Mouse (Mus musculus): ENCODE measurements around the gene Rab5b. TPM values are rescaled to one million over a fixed set of nuclear protein-coding genes. Genes with fewer than 3 reads are reported as not detected.
"Not testable (repeated sequence)": the region's sequence is repeated elsewhere in the genome, so short reads cannot be mapped to it uniquely, and the experiment has no call there.

Rab5b gene
- total RNA-seq, 1 experiment from 2014 or later = 91.4 TPM

DNA sequence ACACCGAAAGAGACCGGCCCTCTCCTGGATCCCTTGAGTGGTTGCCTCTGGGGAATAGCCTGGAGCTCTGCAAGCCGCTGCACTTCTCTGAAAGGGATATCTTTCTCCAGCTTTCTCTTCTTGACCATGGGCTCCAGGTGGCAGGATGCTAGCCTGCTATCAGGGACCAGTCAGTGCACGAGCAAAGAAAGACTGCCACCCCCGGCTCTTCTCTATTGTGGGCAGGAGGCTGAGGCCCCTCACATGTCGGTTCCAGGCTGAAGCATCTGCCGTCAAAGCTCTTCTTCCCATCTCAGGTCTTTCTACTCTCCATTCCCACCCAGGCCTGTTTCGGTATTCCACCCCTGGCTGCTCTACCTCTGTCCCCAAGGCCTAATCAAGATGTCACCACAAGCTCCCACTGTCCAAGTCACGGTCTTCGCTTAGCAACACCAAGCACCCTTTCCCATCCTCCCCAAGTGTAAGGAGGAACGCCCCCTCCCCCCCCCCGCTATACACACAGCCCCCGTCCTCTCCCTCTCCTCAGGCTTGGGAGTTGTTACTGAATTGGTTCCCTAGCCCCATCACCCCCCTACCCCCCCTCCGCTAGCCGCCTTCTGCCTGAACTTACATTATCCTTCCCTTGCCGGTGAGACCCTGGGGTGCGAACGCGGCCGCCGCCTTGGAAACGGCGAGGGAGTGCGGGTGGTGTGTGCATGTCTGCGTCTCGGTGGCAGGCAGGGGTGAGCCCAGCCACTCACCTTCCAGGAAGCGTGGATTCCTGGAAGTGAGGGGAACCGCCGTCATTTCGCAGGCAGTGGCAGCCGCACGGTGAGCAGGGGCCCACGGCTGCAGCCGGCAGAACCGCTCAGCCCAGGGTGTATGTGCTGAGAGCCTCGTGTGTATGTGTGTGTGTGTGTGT lies 50.7 kb downstream of the Rab5b start, which contains the start of gene Ikzf4:
TSS of gene Ikzf4 (minus strand) at position 881 of the 901 bp plus-strand sequence.
- DNase-seq = peak; percentile 48

DNA sequence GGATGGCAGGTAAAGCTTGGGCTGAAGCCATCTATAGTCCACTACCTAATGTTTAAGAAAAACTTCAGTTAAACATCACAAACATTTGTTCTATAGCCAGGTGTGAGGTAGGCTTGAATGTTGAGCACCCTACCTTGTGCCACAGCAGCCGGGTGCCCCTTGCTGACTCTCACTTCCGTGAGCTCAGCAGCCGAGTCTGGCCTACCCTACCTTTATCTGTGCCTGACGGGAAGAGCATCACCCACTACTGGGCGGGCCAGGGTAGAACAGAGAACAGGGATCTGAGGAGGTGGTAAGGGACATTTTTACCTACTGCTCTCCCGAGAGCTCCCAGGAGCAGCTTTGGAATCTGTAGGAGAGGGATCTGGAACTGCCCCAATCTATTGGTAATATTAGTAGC lies 53.3 kb downstream of the Rab5b start:
- no peak for DNase-seq

- peak; percentile 20 for DNase-seq
Observed at GRCm38 (mm10) chr10:128641871-128642270, 54.2 kb downstream of the Rab5b start.

DNA sequence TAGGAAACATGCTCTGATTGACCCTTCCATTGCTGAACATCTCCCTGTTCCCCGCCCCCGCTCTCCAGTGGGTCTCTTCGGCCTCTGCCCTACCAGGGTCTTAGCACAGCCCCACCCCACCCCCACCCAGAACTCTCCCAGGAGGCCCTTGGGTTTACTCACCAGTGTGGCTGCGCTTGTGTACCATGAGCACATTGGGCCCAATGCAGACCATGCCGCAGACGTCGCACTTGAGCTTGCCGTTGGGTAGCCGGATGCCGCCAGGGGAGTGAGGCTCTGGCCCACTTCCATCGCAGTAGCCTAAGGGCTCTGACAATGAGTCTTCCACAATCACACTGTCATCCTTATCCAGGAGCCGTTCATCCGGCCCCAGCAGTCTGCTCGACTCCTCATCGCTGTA lies 55.2 kb downstream of the Rab5b start:
- DNase-seq = no peak

DNA sequence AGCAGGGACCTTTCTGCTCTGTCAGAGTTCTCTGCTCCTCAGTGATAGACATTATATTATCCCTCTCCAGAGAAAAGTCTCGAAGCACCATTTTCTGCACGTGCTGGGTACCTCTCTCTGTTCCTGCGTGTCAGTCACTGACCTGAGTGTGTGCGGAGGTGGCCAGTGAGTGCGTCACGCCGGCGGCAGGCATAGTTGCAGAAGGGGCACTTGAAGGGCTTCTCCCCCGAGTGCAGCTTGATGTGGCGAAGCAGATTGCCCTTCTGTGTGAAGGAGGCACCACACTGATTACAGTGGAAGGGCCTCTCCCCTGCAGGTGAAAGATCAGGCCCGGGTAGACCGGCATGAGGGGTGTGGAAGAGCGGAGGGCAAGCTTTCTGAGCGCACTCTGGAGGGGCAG lies 56.1 kb downstream of the Rab5b start:
- no peak for DNase-seq

DNA sequence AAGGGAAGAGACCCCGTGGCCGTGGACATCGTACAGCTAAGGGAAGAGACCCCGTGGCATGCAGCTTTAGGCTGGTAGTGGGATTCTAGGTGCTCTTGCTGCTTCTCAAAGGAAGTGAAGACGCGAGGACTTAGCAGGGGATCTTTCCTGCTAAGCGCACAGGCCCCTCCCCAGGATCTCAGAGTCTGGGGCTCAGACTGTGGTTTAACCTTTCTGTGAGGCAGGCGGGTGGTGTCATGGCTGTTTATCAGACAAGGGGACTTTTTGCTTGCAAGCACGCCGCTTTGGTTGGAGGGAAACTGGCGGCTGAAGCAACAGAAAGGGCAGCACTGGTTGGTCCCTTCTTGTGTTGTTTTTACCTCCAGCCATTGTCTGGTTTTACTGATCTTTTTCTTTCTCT lies 59.1 kb downstream of the Rab5b start:
- peak; percentile 15 for DNase-seq

DNA sequence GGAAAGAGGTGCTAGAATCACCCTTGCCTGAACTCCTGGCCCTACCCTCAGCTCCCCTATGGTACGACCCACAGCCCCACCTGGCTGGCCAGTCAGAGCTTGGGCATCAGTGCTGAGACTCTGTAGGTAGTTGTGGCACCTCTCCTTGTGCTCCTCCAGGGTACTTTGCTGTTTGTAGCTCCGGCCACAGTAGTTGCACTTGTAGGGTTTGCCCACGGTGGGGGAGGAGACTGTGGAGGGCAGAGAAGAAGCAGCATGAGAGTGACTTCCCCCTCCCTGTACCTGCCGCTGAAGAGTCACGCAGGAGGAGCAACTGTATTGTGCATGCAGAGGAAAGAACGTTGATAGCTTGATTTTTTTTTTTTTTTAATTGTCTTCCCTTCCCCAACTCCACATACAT lies 59.5 kb downstream of the Rab5b start:
- DNase-seq = no peak

DNA sequence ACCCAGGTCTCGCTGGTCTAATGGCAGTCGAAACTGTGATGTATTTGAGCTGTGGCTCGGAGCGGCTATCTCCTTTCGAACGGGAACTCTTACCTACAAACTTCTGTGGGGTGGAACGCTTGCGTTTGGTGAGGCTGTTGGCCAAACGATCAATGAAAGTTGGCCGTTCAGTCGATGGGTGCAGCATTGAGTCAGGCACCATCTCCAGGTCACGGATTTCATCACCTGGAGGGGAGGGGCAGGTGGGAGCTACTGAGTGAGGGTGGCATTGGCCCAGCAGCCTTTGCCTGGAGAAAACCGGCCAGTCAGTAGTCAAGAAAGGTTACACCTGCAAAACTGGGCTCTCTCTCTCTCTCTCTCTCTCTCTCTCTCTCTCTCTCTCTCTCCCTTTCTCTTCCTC lies 60.4 kb downstream of the Rab5b start:
- DNase-seq = no peak

- DNase-seq = no peak
Observed at GRCm38 (mm10) chr10:128631571-128631970, 64.5 kb downstream of the Rab5b start.

DNA sequence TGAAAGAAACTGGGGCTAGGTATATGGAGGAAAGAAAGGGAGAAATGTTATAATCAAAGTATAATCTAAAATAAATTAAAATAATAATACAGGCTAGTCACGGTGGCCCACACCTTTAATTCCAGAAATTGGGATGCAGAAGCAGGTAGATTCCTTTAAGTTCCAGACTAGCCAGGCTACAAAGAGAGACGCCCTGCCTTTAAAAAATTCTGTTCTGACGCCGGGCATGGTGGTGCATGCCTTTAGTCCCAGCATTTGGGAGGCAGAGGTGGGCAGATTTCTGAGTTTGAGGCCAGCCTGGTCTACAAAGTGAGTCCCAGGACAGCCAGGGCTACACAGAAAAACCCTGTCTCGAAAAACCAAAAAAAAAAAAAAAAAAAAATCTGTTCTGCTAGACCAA lies 65.8 kb downstream of the Rab5b start:
- DNase-seq = not testable (repeated sequence)

DNA sequence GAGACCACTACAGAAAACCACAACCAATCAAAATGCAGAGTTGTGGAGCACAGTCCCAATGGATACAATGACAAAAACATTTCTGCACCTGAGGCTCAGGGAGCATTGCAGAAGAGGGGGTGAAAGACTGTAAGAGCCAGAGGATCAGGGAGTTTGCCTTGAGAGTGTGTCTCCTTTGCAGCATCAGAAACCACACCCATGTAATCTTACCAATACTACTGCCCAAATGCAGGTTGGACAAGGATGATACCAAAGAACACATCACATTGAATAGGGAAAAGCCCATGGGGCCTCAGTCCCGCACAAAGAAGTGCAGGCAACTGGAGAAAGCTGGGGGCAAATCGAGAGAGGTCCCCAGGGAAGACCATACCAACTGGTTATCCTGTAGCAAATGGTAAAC lies 66.3 kb downstream of the Rab5b start:
- DNase-seq = no peak

DNA sequence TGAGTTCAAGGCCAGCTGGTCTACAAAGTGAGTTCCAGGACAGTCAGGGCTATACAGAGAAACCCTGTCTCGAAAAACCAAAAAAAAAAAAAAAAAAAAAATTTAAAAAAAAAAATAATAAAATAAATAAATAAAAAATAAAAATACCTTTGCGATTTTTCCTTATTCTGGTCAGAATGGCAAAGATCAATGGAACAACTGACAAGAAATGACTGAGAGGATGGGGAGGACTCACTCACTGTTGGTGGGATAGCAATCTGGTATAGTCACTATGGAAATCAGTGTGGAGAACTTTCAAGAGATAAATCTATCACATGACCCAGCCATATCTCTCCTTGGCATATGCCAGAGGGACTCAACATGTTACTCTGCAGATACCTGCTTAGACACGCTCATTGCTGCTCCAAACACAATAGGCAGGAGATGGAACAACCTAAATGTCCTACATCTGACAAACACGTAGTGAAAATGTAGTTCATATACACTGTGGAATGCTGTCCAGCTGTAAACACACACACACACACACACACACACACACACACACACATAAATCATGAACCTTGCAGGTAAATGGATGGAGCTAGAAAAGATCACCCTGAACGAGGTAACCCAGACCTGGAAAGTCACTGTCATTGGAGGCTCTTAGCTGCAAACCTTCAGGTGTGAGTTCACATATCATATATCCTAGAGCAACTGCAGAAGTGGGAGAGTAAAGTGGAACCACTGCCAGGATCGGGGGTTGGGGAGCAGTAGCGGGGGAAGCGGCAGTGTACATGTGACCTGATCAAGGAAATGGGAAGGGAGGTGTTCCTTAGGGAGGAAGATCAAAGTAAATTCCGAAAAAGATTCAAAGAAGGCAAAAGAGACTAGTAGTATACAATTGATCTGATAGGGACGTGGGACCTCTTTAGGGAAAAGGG lies 68.4 kb downstream of the Rab5b start:
- DNase-seq = no peak

Other genes starting within 250 kb of the Rab5b start
- 107 and 108 TPM in 2 replicates for gene Smarcc2, start 237.0 kb downstream of the Rab5b start, total RNA-seq (2021)
- gene Myl6, start 202.1 kb downstream of the Rab5b start, total RNA-seq (2021) = 800 and 862 TPM in 2 replicates
- gene Myl6b, start 197.6 kb downstream of the Rab5b start, total RNA-seq (2021) = 4.7 and 5.0 TPM in 2 replicates
- gene Esyt1, start 170.4 kb downstream of the Rab5b start, total RNA-seq (2021) = 28.5 and 36.9 TPM in 2 replicates
- 12.6 and 13.5 TPM in 2 replicates for gene Zc3h10, start 148.5 kb downstream of the Rab5b start, total RNA-seq (2021)
- gene Rpl41, start 147.0 kb downstream of the Rab5b start, total RNA-seq (2021) = 2,356 and 2,777 TPM in 2 replicates
- 93.5 and 107 TPM in 2 replicates for gene Pa2g4, start 130.3 kb downstream of the Rab5b start, total RNA-seq (2021)
- gene Erbb3, start 106.6 kb downstream of the Rab5b start, total RNA-seq (2021) = 4.4 and 9.1 TPM in 2 replicates
- 748 and 849 TPM in 2 replicates for gene Rps26, start 69.5 kb downstream of the Rab5b start, total RNA-seq (2021)
- gene Ikzf4, start 50.3 kb downstream of the Rab5b start, total RNA-seq (2021) = 0.74 and 2.0 TPM in 2 replicates
- 22.1 and 30.0 TPM in 2 replicates for gene Suox, start 22.2 kb downstream of the Rab5b start, total RNA-seq (2021)
- gene Pmel, start 7.9 kb upstream of the Rab5b start, total RNA-seq (2021) = 1.5 and 2.3 TPM in 2 replicates
- gene Cdk2, start 8.8 kb upstream of the Rab5b start, total RNA-seq (2021) = 30.7 and 31.1 TPM in 2 replicates
- 14.3 and 36.2 TPM in 2 replicates for gene Dgka, start 48.6 kb upstream of the Rab5b start, total RNA-seq (2021)
- 22.3 and 29.1 TPM in 2 replicates for gene Pym1, start 51.6 kb upstream of the Rab5b start, total RNA-seq (2021)
- 24.6 and 30.9 TPM in 2 replicates for gene Mmp19, start 94.6 kb upstream of the Rab5b start, total RNA-seq (2021)
- gene Dnajc14, start 107.8 kb upstream of the Rab5b start, total RNA-seq (2021) = 60.0 and 60.9 TPM in 2 replicates
- gene Tmem198b, start 108.1 kb upstream of the Rab5b start, total RNA-seq (2021) = 10.3 and 11.8 TPM in 2 replicates
- gene Sarnp, start 121.1 kb upstream of the Rab5b start, total RNA-seq (2021) = 60.7 and 62.6 TPM in 2 replicates
- gene Ormdl2, start 125.4 kb upstream of the Rab5b start, total RNA-seq (2021) = 31.2 and 32.5 TPM in 2 replicates
- gene Gdf11, start 195.5 kb upstream of the Rab5b start, total RNA-seq (2021) = 3.0 and 3.9 TPM in 2 replicates
- 217 and 234 TPM in 2 replicates for gene Cd63, start 204.7 kb upstream of the Rab5b start, total RNA-seq (2021)
- 10.9 and 15.5 TPM in 2 replicates for gene Rdh5, start 226.6 kb upstream of the Rab5b start, total RNA-seq (2021)
- gene Bloc1s1, start 227.8 kb upstream of the Rab5b start, total RNA-seq (2021) = 220 TPM in 2 replicates
- 18.7 and 19.0 TPM in 2 replicates for gene Itga7, start 237.6 kb upstream of the Rab5b start, total RNA-seq (2021)

Data from adrenal gland, postnatal 14 days (tissue).